Mouse (Mus musculus): ENCODE data around the gene Klhdc8b. TPM values are rescaled to one million over a fixed set of nuclear protein-coding genes. Genes with fewer than 3 reads are reported as not detected.

Klhdc8b gene
- polyA plus RNA-seq (2012; fragmentation: generic; extraction: Trizol) = 1.4 TPM
- long read RNA-seq, experiment 1, transcript Klhdc8b-201 (6 exons, 1,897 nt) = major isoform, 5 of 6 reads
- long read RNA-seq, experiment 1, partial matches to known transcripts = 1 of 6 reads
- long read RNA-seq, experiment 1, other reads (novel, unspliced or antisense) = 0 of 6 reads
- long read RNA-seq, experiment 2, partial matches to known transcripts = 0 of 6 reads
- long read RNA-seq, experiment 2, other reads (novel, unspliced or antisense) = 1 of 6 reads

DNA sequence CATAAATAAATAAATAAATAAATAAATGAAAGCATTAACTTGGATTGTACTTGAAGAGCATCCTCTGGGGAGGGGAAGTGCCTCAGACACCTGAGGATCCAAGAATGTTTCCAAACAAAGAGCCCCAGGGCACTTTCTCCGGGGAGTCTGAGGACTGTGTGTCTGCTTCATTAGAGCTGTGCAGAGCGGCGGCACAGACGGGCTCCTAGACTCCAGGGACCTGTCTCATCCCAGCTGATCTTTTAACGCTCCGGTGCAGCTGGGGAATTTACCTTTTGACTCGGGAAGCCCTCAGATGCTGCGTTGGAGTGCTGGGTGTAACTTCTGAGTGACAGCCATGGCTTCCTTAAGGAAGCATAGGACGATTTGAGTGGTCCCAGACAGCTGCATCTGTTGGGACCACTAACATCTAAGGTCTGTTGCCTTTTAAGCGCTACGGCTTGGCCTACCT, at the start of gene Klhdc8b:
Klhdc8b (minus strand) TSS at position 401 of the 451 bp plus-strand sequence.
- H3K4me3 ChIP-seq (ENCODE audit: insufficient read depth, poor library complexity, severe bottlenecking) = peak within 1 kb of the TSS; percentile 92
- H3K27me3 ChIP-seq (ENCODE audit: control insufficient read depth, insufficient read depth, insufficient read length) = no peaks in the 10 kb centered on the region
- TF ChIP-seq USF1 (IDR thresholded peaks at IDR 0.05; ENCODE audit: low read depth) (no peak), MYOD1 (IDR thresholded peaks at IDR 0.05; ENCODE audit: control insufficient read depth, insufficient read length, low read depth) (no peak), CTCF (IDR thresholded peaks at IDR 0.05; ENCODE audit: control insufficient read depth, insufficient read depth, insufficient read length) (no peak), CEBPB (IDR thresholded peaks at IDR 0.05; ENCODE audit: low read depth) (no peak), MYOG (IDR thresholded peaks at IDR 0.05; ENCODE audit: control insufficient read depth, extremely low read depth, insufficient read length) (no peak), MAX (IDR thresholded peaks at IDR 0.05) (no peak), FOSL1 (IDR thresholded peaks at IDR 0.05; ENCODE audit: insufficient read depth, low read length, poor library complexity, severe bottlenecking) (no peak)
- H3K79me2 ChIP-seq (ENCODE audit: control insufficient read depth, insufficient read depth) = peaks cover 39% of the 10 kb centered on the region
- H3K79me3 ChIP-seq (ENCODE audit: low read depth) = peaks cover 18% of the 10 kb centered on the region
- peak within 1 kb of the TSS; percentile 57 for H3ac ChIP-seq (ENCODE audit: control insufficient read depth, insufficient read length, low read depth)
- peaks cover 18% of the 10 kb centered on the region for H3K36me3 ChIP-seq (ENCODE audit: control insufficient read depth, insufficient read depth)

DNA sequence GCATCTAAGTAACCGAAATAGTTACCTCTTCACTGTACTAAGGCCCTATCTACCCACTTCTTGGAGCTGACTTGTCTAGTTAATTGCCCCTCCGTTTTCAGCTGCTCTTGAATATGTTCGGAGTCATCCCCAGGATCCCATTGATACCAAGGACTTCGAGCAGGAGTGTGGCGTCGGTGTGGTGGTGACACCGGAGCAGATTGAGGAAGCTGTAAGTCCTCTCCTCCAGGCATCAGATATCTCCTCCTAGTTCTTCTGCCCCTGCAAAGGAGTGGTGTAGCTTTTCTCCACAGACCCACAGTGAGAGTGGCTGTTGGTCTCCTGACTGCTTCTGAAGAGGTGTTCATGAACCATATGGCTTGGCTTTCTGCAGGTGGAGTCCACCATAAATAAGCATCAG, 47.4 kb upstream of the Klhdc8b start:
- H3K27me3 ChIP-seq (ENCODE audit: control insufficient read depth, insufficient read depth, insufficient read length) = no peaks in the 10 kb centered on the region
- H3K4me3 ChIP-seq (ENCODE audit: insufficient read depth, poor library complexity, severe bottlenecking) = peak overlapping the region; percentile 50
- H3K79me3 ChIP-seq (ENCODE audit: low read depth) = peaks cover 15% of the 10 kb centered on the region
- peaks cover 41% of the 10 kb centered on the region for H3K36me3 ChIP-seq (ENCODE audit: control insufficient read depth, insufficient read depth)
- H3ac ChIP-seq (ENCODE audit: control insufficient read depth, insufficient read length, low read depth) = peak overlapping the region; percentile 99
- TF ChIP-seq CTCF (IDR thresholded peaks at IDR 0.05; ENCODE audit: control insufficient read depth, insufficient read depth, insufficient read length) = no peak
- TF ChIP-seq CEBPB (IDR thresholded peaks at IDR 0.05; ENCODE audit: low read depth) = no peak
- no peak for TF ChIP-seq MYOG (IDR thresholded peaks at IDR 0.05; ENCODE audit: control insufficient read depth, extremely low read depth, insufficient read length)
- TF ChIP-seq FOSL1 (IDR thresholded peaks at IDR 0.05; ENCODE audit: insufficient read depth, low read length, poor library complexity, severe bottlenecking) = no peak
- peaks cover 20% of the 10 kb centered on the region for H3K79me2 ChIP-seq (ENCODE audit: control insufficient read depth, insufficient read depth)

DNA sequence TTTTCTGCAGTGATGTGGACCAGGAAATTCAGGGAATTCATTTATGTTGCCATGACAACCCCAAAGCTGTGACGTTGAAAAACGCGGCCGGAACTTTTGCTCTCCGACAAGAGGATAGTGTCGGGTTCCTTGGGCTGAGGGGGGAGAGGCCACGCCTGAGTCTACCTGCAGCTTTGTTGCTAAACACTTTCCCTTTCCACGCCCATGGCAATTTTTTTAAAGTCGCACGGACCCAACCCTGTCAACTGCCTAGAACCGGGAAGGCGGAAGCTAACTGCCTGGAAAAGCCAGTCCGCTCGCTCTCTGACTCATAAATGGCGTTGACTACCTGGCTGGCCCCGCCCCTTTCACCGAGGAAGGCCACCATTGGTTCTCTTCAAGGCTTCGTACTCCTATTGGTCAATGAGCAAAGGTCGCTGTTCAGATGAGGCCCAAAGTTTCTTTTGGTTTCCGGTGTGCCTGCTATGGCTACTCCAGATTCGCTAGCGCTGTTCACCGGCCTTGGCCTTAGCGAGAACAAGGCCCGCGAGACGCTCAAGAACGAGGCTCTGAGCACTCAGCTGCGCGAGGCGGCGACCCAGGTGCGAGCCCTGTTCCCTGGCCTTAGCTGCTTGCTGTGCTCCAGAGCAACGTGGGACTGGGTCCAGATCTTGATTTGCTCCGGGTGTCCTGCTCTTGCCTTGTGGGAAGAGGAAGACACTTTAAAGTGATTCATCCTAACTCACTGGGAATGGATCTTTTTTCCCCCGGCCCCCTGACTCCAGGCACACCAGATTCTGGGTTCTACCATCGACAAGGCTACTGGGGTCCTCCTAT, 46.4 kb upstream of the Klhdc8b start, which contains the start of gene Qars:
Qars (plus strand) TSS at position 88 of the 816 bp plus-strand sequence.
- Histone ChIP-seq H3K36me3 (ENCODE audit: control insufficient read depth, insufficient read depth) (peaks cover 35% of the 10 kb centered on the region), H3K79me3 (ENCODE audit: low read depth) (peaks cover 15% of the 10 kb centered on the region), H3ac (ENCODE audit: control insufficient read depth, insufficient read length, low read depth) (peak within 1 kb of the TSS; percentile 99), H3K4me3 (ENCODE audit: insufficient read depth, poor library complexity, severe bottlenecking) (peak within 1 kb of the TSS; percentile 50), H3K79me2 (ENCODE audit: control insufficient read depth, insufficient read depth) (peaks cover 20% of the 10 kb centered on the region), H3K27me3 (ENCODE audit: control insufficient read depth, insufficient read depth, insufficient read length) (no peaks in the 10 kb centered on the region)
- TF ChIP-seq FOSL1 (IDR thresholded peaks at IDR 0.05; ENCODE audit: insufficient read depth, low read length, poor library complexity, severe bottlenecking) (no peak), USF1 (IDR thresholded peaks at IDR 0.05; ENCODE audit: low read depth) (no peak), MYOD1 (IDR thresholded peaks at IDR 0.05; ENCODE audit: control insufficient read depth, insufficient read length, low read depth) (no peak), MYOG (IDR thresholded peaks at IDR 0.05; ENCODE audit: control insufficient read depth, extremely low read depth, insufficient read length) (no peak), MAX (IDR thresholded peaks at IDR 0.05) (no peak), CTCF (IDR thresholded peaks at IDR 0.05; ENCODE audit: control insufficient read depth, insufficient read depth, insufficient read length) (no peak), CEBPB (IDR thresholded peaks at IDR 0.05; ENCODE audit: low read depth) (no peak)

DNA sequence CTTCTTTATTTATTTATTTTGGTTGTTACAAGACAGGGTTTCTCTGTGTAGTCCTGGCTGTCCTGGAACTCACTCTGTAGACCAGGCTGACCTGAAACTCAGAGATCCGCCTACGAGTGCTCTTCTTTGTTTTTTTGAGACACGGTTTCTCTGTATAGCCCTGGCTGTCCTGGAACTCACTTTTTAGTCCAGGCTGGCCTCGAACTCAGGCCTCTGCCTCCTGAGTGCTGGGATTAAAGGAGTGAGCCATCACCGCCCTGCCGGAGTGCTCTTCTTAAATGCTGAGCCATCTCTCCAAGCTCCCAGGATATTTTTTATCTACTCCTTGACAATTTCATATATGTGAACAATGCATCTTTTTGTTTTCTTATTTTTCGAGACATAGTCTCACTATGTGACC, 45.5 kb upstream of the Klhdc8b start:
- peaks cover 25% of the 10 kb centered on the region for H3K36me3 ChIP-seq (ENCODE audit: control insufficient read depth, insufficient read depth)
- no peak overlapping the region for H3ac ChIP-seq (ENCODE audit: control insufficient read depth, insufficient read length, low read depth)
- H3K4me3 ChIP-seq (ENCODE audit: insufficient read depth, poor library complexity, severe bottlenecking) = no peak overlapping the region
- TF ChIP-seq MYOG (IDR thresholded peaks at IDR 0.05; ENCODE audit: control insufficient read depth, extremely low read depth, insufficient read length) (no peak), CTCF (IDR thresholded peaks at IDR 0.05; ENCODE audit: control insufficient read depth, insufficient read depth, insufficient read length) (no peak), MAX (IDR thresholded peaks at IDR 0.05) (no peak), CEBPB (IDR thresholded peaks at IDR 0.05; ENCODE audit: low read depth) (no peak), FOSL1 (IDR thresholded peaks at IDR 0.05; ENCODE audit: insufficient read depth, low read length, poor library complexity, severe bottlenecking) (no peak), USF1 (IDR thresholded peaks at IDR 0.05; ENCODE audit: low read depth) (no peak), MYOD1 (IDR thresholded peaks at IDR 0.05; ENCODE audit: control insufficient read depth, insufficient read length, low read depth) (no peak)
- H3K27me3 ChIP-seq (ENCODE audit: control insufficient read depth, insufficient read depth, insufficient read length) = no peaks in the 10 kb centered on the region
- peaks cover 20% of the 10 kb centered on the region for H3K79me2 ChIP-seq (ENCODE audit: control insufficient read depth, insufficient read depth)
- H3K79me3 ChIP-seq (ENCODE audit: low read depth) = peaks cover 15% of the 10 kb centered on the region

DNA sequence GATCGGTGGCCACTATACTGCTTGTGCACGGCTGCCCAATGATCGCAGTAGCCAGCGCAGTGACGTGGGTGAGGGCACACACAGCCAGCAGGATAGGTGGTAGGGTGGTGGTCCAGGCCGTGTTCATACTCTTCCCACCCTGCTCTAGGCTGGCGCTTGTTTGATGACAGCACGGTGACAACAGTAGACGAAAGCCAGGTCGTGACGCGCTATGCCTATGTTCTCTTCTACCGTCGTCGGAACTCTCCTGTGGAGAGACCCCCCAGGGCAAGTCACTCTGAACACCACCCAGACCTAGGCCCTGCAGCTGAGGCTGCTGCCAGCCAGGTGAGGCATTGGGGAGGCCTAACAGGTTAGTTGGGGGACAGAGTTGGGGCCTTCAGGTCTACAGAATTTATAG, 38.6 kb upstream of the Klhdc8b start:
- peaks cover 64% of the 10 kb centered on the region for H3K36me3 ChIP-seq (ENCODE audit: control insufficient read depth, insufficient read depth)

More for the DNA sequence above, 38.6 kb upstream of the Klhdc8b start:
- no peaks in the 10 kb centered on the region for H3K27me3 ChIP-seq (ENCODE audit: control insufficient read depth, insufficient read depth, insufficient read length)
- no peak overlapping the region for H3ac ChIP-seq (ENCODE audit: control insufficient read depth, insufficient read length, low read depth)
- H3K4me3 ChIP-seq (ENCODE audit: insufficient read depth, poor library complexity, severe bottlenecking) = no peak overlapping the region
- H3K79me2 ChIP-seq (ENCODE audit: control insufficient read depth, insufficient read depth) = no peaks in the 10 kb centered on the region
- H3K79me3 ChIP-seq (ENCODE audit: low read depth) = no peaks in the 10 kb centered on the region
- TF ChIP-seq MYOG (IDR thresholded peaks at IDR 0.05; ENCODE audit: control insufficient read depth, extremely low read depth, insufficient read length) = no peak
- no peak for TF ChIP-seq MAX (IDR thresholded peaks at IDR 0.05)
- no peak for TF ChIP-seq USF1 (IDR thresholded peaks at IDR 0.05; ENCODE audit: low read depth)
- no peak for TF ChIP-seq MYOD1 (IDR thresholded peaks at IDR 0.05; ENCODE audit: control insufficient read depth, insufficient read length, low read depth)
- TF ChIP-seq FOSL1 (IDR thresholded peaks at IDR 0.05; ENCODE audit: insufficient read depth, low read length, poor library complexity, severe bottlenecking) = no peak
- no peak for TF ChIP-seq CEBPB (IDR thresholded peaks at IDR 0.05; ENCODE audit: low read depth)
- no peak for TF ChIP-seq CTCF (IDR thresholded peaks at IDR 0.05; ENCODE audit: control insufficient read depth, insufficient read depth, insufficient read length)

Data from C2C12 (cell line).